Mouse (Mus musculus): Measurements from ENCODE around the gene Tbrg4. TPM values are rescaled to one million over a fixed set of nuclear protein-coding genes. Genes with fewer than 3 reads are reported as not detected.

The Tbrg4 gene
- polyA plus RNA-seq, 1 experiment from 2014 or later: 80.0 TPM

DNA sequence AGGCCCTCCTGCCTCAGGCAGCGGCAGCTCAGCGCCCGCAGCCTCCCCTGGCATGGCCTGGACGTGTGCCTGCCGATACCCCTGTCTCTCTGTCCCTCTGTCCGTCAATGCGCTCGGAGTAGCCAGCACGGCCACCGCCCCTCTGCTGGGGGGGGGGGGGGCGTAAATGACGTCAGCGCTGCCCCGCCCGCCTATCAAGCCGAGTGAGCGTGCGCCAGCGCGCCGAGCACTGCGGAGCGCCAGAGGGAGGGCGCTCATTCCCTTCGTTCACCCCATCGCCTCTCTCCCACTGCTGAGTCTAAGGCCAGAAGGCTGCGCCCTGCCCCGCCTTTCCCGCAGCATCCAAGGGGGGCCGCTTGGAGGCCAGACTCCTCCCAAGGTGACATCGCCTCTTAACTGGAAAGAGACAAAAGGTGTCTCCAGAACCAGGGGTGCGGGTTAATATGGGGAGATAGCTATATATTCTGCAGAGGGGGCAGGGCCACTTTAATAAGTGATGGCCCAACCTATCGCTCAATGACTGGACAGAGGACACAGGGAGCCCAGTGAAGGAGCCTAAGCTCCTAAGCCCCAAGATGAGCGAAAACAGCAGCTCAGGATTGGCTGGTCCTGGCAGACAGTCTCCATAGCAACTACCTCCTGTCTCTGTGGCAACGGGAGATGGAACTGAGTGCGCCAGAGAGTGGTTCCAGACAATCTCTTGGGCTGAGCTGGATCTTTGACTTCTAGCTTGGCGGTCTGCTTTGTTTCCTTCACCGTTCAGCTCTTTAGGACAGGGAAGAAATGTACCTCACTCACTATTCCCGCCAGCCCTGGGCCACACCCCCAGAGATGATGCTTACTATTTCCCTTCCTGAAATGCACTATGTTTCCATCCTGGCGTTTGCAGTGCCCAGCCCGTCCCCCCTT is 20.1 kb downstream of the Tbrg4 start, which contains the start of gene Nacad:
Gene Nacad, minus strand, starts transcription at position 563 of the 909 bp plus-strand sequence.
- DNase-seq (ENCODE audit: extremely low spot score, low spot score): peak; percentile 64
- Histone ChIP-seq H3K4me3 (peak within 1 kb of the TSS; percentile 55), H3K27me3 (ENCODE audit: poor library complexity, severe bottlenecking) (peaks cover 53% of the 10 kb centered on the region), H3K4me1 (peaks cover 38% of the 10 kb centered on the region), H3K27ac (peak within 1 kb of the TSS; percentile 65), H3K9me3 (no peaks in the 10 kb centered on the region), H3K36me3 (replicated peaks) (peaks cover 6% of the 10 kb centered on the region)
- WGBS: 6% methylated on average over 36 of the region's 41 CpGs

DNA sequence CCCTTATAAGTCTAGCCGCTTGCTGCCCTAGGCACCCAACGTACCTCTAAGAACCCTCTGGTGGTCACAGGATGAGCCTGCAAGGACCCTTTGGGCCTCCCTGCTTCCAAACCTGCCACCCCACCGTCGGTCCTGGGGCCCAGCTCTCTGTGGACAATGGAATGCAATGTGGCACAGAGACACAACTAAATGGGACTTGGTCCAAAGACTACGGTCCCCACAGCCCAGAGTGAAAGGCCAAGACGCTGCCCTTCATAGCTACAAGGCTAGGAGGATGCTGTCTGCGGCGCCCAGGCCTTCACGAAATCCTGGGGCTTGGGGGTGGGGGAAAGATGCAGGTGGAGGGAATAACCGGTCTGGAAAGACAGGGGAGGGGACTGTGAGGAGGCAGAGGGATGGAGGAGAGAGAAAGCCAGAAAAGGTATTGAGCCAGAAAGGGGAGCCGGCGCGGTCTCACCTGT is 20.8 kb downstream of the Tbrg4 start:
- peak overlapping the region; percentile 65 for H3K27ac ChIP-seq
- peaks cover 53% of the 10 kb centered on the region for H3K27me3 ChIP-seq (ENCODE audit: poor library complexity, severe bottlenecking)
- H3K4me1 ChIP-seq: peaks cover 44% of the 10 kb centered on the region

DNA sequence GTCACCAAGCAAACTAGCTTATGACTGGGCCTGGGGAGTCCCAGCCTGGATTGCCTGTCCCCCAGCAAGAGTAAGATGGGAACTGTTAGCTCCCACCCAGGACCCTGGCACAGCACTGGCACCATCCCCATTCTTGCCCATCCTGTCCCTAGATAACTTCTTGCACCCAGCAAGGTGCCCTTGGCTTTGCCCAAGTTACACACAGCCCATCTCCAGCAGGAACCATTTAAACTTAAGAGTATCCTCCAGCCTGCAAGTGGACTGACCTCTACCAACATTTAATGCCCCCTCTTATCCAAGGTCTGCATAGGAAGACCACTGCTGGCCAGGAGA is 21.3 kb downstream of the Tbrg4 start:
- Histone ChIP-seq H3K27me3 (ENCODE audit: poor library complexity, severe bottlenecking) (peaks cover 53% of the 10 kb centered on the region), H3K27ac (0 out of 2 replicates have a peak overlapping the region, but pooled peaks have one; percentile 65), H3K4me3 (peak overlapping the region; percentile 55), H3K36me3 (replicated peaks) (no peaks in the 10 kb centered on the region), H3K9me3 (no peaks in the 10 kb centered on the region), H3K4me1 (peaks cover 49% of the 10 kb centered on the region)
- DNase-seq (ENCODE audit: extremely low spot score, low spot score): no peak

More for the DNA sequence above, 20.8 kb downstream of the Tbrg4 start:
- Histone ChIP-seq H3K9me3 (no peaks in the 10 kb centered on the region), H3K4me3 (peak overlapping the region; percentile 55), H3K36me3 (replicated peaks) (no peaks in the 10 kb centered on the region)
- WGBS: 13% methylated on average over 13 of the region's 13 CpGs
- DNase-seq (ENCODE audit: extremely low spot score, low spot score): no peak

DNA sequence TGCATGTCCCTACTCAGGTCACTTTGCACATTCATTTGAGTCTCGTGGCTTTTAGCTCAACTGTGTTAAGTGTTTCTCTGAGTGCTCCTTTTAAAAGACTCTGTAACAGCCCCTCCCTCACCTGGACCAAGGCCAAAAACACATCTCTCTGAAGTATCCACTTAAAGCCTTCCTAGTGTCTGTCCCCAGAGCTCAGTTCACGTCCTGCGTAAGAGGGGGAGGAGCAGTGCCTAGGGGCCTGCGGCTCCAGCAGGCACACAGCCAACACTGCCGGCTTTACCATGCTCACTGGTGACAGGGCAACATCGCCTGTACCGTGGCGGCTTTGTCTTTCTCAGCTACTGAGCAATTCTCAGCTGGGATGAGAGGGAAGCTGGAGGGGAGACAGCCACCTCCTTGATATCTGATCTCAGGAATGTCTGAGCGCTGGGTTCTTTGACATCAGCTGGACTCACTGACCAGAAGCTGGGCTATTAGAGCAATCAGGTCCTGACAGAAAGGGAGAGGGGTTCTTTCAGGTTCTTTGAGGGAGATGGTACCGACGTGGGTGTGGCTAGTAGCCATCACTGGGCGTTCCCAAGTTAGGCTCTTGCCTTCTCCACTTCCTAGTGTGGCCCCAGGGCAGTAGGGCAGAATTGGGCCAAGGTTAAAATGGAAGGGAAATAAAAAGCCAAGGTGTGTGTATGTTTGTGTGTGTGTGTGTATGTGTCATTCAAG is 21.8 kb downstream of the Tbrg4 start:
- Histone ChIP-seq H3K27ac (no peak overlapping the region), H3K9me3 (no peaks in the 10 kb centered on the region), H3K4me1 (peaks cover 54% of the 10 kb centered on the region), H3K36me3 (replicated peaks) (no peaks in the 10 kb centered on the region), H3K4me3 (peak overlapping the region; percentile 55; the same call in 1 of the 2 replicates), H3K27me3 (ENCODE audit: poor library complexity, severe bottlenecking) (peaks cover 53% of the 10 kb centered on the region)
- WGBS: 39% methylated on average over 12 of the region's 12 CpGs
- DNase-seq (ENCODE audit: extremely low spot score, low spot score): no peak

DNA sequence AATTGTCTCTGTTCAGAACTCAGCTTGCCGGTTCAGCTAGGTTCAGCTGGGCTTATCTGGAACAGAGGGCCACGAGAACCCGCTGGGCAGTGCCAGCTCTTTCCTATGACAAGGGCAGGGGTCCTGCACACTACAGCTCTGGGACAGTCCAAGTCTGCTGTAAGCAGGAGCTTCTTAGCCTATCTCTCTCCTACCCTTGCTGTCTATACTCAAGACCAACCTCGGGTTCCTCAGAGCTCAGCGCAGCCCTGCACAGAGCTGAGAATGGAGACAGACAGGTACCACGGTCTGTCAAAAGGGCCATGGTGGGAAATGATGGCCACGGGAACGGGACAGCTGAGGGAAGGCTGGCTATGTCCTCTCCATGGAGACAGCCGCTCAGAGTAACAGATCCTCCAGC is 22.6 kb downstream of the Tbrg4 start:
- Histone ChIP-seq H3K4me1 (peaks cover 63% of the 10 kb centered on the region), H3K9me3 (no peaks in the 10 kb centered on the region), H3K27ac (no peak overlapping the region), H3K36me3 (replicated peaks) (peaks cover 4% of the 10 kb centered on the region), H3K4me3 (no peak overlapping the region; the same call in 1 of the 2 replicates), H3K27me3 (ENCODE audit: poor library complexity, severe bottlenecking) (peaks cover 53% of the 10 kb centered on the region)
- WGBS: 85% methylated on average over 9 of the region's 9 CpGs
- no peak for DNase-seq (ENCODE audit: extremely low spot score, low spot score)

DNA sequence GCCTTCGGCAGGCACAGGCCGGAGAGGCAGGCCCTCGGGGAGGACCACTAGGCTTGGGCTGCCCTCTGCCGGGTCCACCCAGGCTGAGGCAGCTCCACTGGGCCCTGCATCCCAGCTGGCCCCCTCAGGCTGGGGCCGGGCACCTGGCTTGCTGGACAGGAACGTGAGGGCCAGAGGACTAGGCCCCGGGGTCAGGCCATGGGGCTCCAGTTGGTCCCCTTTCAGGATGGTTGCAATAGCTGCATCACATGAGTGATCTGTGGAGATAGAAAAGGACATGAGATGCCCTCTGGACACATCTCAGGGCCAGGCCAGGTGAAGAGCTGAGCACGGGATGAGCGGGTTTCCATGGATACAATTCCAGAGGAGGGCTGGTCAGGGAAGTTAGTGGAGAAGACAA is 23.2 kb downstream of the Tbrg4 start:
- Histone ChIP-seq H3K9me3 (no peaks in the 10 kb centered on the region), H3K27ac (no peak overlapping the region), H3K27me3 (ENCODE audit: poor library complexity, severe bottlenecking) (peaks cover 53% of the 10 kb centered on the region), H3K4me1 (peaks cover 68% of the 10 kb centered on the region), H3K4me3 (peak overlapping the region; percentile 0; the same call in 1 of the 2 replicates), H3K36me3 (replicated peaks) (peaks cover 10% of the 10 kb centered on the region)
- DNase-seq (ENCODE audit: extremely low spot score, low spot score): no peak
- WGBS: 85% methylated on average over 9 of the region's 9 CpGs

DNA sequence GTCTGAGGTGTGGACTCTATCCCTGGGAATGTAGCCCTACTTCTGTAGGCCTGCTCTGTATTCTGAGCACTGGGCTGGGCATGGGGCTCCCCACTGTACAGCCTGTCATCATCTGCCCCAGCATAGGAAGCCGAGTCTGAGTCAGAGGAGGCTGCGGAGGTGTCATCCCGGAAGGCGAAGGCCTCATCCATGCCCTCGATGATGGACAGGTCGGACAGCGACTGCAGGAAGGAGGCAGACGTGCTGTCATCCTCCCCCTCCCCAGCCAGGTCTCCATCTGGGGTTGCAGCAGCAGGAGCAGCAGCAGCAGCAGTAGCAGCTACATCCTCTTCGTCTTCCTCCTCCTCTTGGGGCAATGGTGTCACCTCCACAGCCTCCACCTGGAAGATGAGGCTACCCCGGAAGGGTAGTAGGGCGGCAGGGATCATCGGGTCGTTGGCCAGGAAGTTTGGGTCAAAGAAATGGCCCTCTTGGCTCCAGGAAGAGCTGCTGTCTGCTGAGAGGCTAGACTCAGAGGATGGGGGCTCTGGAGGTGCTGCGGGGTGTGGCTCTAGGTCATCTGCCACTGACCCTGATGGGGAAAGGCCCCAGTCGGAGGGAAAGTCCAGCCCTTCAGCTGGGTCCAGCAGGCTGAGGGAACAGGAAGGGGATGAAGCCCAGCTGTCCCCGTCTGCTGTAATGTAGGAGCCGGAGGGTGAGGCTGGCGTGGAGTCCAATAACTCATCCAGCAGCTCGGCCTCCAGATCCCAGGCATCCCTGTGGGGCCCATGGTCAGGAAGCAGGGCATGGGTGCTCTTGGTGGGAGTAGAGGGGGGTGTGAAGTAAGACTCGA is 24.0 kb downstream of the Tbrg4 start:
- DNase-seq (ENCODE audit: extremely low spot score, low spot score): no peak
- H3K36me3 ChIP-seq (replicated peaks): peaks cover 18% of the 10 kb centered on the region
- peaks cover 68% of the 10 kb centered on the region for H3K4me1 ChIP-seq
- H3K4me3 ChIP-seq: no peak overlapping the region
- no peaks in the 10 kb centered on the region for H3K9me3 ChIP-seq
- WGBS: 85% methylated on average over 20 of the region's 20 CpGs
- H3K27me3 ChIP-seq (ENCODE audit: poor library complexity, severe bottlenecking): peaks cover 48% of the 10 kb centered on the region
- no peak overlapping the region for H3K27ac ChIP-seq

DNA sequence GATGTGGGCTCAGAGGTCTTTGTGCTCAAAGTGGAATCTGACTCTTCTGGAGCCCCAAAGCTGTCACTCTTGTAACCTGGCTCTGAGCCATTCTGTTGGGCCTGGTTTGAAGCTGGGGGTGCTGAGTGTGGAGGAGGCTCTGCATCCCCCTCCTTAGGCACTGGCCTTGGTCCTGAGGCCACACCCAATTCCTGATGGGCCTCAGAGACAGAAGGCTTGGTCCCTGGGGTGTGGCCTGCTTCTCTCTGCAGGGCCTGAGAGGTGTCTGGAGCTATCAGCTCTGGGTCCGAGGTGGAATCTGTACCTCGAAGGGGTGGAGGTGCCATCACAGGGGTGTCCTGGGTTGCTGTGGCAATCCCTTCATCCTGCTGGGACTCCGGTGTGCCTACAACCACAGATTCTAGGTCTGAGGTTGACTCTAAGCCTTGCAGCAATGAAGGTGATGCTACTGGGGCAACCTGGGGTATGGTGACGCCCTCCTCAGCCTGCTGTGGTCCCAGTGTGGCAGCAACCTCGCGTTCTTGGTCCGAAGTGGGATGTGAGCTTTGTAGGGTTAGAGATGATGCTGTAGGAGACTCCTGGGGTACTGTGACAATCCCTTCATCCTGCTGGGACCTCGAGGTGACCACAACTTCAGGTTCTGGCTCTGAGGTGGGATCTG is 25.5 kb downstream of the Tbrg4 start:
- WGBS: 78% methylated on average over 8 of the region's 8 CpGs
- Histone ChIP-seq H3K36me3 (replicated peaks) (peaks cover 32% of the 10 kb centered on the region), H3K4me1 (peaks cover 58% of the 10 kb centered on the region), H3K9me3 (no peaks in the 10 kb centered on the region), H3K27ac (no peak overlapping the region), H3K4me3 (no peak overlapping the region), H3K27me3 (ENCODE audit: poor library complexity, severe bottlenecking) (peaks cover 34% of the 10 kb centered on the region)
- no peak for DNase-seq (ENCODE audit: extremely low spot score, low spot score)

DNA sequence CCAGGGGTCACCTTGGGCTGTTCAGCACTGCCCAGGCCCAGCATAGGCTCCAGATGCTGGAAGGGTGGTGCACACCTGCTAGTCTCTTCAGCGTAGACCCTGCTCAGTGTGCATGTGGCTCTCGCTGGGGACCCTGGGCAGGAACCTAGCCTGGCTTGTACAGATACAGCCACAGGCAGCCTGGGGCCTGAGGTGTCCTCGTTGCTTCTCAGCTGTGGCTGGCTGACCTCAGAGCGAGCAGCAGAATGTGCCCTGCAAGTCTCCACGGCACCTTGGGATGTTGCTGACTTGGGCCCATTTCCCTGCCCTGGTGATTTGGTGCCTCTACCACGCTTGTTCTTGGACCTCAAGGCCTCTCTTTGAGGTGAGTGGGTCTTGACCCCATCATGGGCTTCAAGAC is 26.0 kb downstream of the Tbrg4 start:
- Histone ChIP-seq H3K4me3 (no peak overlapping the region), H3K27ac (peak overlapping the region; percentile 79; the same call in 1 of the 2 replicates)

DNA sequence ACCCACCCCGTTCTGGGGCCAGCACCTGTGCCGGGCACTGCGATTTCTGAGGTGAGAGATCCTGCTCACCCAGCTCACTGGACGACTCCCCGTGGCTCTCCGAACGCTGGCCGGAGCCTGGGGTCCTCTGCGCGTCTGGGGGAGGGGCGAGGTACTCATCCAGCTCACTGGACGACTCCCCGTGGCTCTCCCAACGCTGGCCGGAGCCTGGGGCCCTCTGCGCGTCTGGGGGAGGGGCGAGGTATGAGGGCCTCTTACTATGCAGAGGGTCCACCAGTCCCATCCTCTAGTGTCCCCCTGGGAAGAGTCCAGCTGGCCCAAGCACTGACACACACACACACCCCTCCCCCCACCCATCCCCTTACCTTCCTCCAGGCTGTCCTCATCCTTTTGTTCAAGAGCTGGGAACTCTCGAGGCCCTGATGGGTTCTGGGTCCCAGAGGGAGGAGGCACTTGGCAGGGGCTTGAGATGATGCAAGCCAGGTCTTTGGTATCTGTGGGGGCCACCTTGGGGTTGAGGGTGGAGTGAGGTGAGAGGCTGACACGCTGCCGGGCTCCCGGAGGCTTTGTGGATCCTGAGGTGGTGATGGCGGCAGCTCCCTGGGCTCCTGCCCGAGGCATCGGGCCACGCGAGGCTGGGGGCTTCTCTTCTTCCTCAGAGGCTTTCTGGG is 26.7 kb downstream of the Tbrg4 start:
- peak overlapping the region; percentile 33 for H3K4me3 ChIP-seq
- peaks cover 45% of the 10 kb centered on the region for H3K36me3 ChIP-seq (replicated peaks)
- peak overlapping the region; percentile 79 for H3K27ac ChIP-seq
- 18% methylated on average over 27 of the region's 27 CpGs for WGBS
- H3K9me3 ChIP-seq: no peaks in the 10 kb centered on the region
- peaks cover 45% of the 10 kb centered on the region for H3K4me1 ChIP-seq
- peaks cover 21% of the 10 kb centered on the region for H3K27me3 ChIP-seq (ENCODE audit: poor library complexity, severe bottlenecking)
- no peak for DNase-seq (ENCODE audit: extremely low spot score, low spot score)

More for the DNA sequence above, 26.0 kb downstream of the Tbrg4 start:
- H3K9me3 ChIP-seq: no peaks in the 10 kb centered on the region
- H3K36me3 ChIP-seq (replicated peaks): peaks cover 38% of the 10 kb centered on the region
- H3K4me1 ChIP-seq: peaks cover 52% of the 10 kb centered on the region
- 86% methylated on average over 6 of the region's 6 CpGs for WGBS
- DNase-seq (ENCODE audit: extremely low spot score, low spot score): no peak
- peaks cover 28% of the 10 kb centered on the region for H3K27me3 ChIP-seq (ENCODE audit: poor library complexity, severe bottlenecking)

DNA sequence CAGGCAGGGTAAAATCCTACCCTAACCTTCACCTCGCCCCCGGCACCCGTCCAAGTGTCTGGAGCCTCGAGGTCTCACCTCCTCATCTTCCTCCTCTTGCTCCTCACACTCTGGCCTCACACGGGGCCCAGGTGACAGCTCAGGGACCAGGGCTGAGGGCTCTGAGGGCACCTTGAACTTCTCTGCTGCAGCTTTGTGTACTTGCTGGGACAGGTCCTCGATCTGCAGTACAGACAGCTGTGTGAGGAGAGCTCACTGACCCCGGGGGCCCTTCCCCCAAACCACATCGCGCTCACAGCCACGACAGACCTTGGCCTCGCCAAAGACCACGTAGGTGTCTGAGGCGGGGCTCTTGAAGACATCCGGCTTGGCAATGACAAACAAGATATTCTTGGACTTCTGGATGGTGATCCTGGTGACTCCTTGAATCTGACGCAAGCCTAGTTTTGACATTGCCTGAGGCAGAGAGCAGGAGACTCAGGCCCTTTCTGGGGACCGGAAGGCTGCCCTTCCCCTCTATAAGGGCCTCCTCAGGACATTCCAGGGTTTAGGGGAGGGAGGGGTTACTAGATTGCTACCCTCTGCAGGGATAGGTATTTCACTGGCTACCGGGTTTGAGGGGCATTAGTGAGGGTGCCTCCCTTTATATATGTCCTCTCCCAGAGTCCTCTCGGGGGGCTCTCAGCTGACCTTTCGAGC is 27.5 kb downstream of the Tbrg4 start:
- Histone ChIP-seq H3K4me3 (peak overlapping the region; percentile 33), H3K36me3 (replicated peaks) (peaks cover 53% of the 10 kb centered on the region), H3K27ac (peak overlapping the region; percentile 79), H3K9me3 (no peaks in the 10 kb centered on the region), H3K4me1 (peaks cover 37% of the 10 kb centered on the region), H3K27me3 (ENCODE audit: poor library complexity, severe bottlenecking) (peaks cover 13% of the 10 kb centered on the region)
- DNase-seq (ENCODE audit: extremely low spot score, low spot score): no peak
- WGBS: 56% methylated on average over 19 of the region's 19 CpGs

All from forebrain, embryonic 10.5 days (tissue).